Mouse (Mus musculus) kidney, postnatal 14 days (tissue): ENCODE results near the gene Bpifa2.
"Not testable (repeated sequence)": the region's sequence is repeated elsewhere in the genome, so short reads cannot be mapped to it uniquely, and the experiment has no call there.

ENCODE experiments used
- DNase-seq: peaks from one replicate; pipeline ENCODE4 v3.0.0; 2022; ENCODE audit warnings: mixed read lengths

The Bpifa2 gene

GRCm38 (mm10) chr2:154007965-154008364, at the start of gene Bpifa2:
Gene Bpifa2, plus strand, starts transcription at chr2:154008265.
- no peak for DNase-seq

- no peak for DNase-seq
These were observed 45.2 kb upstream of the Bpifa2 start for GRCm38 (mm10) chr2:153962821-153963331.

DNA sequence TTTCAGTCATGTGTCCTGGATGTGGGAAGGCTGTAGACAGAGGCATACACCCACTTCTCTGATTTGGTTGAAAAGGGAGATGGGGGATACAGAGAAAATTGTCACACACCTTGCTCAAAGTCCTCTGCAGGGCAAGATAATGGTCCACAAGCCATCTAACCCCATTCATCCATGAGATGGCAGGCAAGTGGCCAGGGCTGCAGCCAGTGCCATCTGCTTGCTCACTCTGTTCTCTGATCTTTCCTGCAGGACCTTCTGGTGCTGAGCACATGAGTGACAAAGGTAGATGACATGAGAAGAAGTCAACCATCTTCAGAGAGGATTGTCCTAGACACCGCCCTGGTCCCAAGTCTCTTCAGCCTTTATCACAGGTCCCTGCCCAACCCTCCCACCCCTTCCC, 44.7 kb upstream of the Bpifa2 start:
- no peak for DNase-seq

DNA sequence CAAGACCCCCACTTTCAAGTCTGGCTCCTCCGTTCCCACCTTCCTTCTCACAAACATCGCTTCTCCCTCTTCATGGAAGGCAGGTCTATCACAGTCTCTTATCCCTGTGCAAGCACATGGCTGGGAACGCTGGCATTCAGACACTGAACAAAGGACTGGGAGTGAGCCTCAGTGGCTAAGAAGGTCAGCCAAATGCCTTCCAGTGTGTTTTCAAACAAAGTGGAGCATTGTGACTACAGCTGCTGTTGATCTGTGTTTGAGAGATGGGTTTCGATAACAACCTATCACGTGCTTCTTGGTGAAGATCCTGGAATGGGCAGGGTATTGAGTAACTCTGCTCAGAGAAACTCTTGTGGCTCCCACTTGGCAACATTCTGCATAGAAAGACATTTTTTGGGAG, 37.8 kb upstream of the Bpifa2 start:
- no peak for DNase-seq

- DNase-seq: no peak
These were observed 33.5 kb upstream of the Bpifa2 start, which contains the start of gene Bpifa6 for GRCm38 (mm10) chr2:153974582-153974981. Gene Bpifa6, plus strand, starts transcription at chr2:153974945.

- DNase-seq: peak; percentile 77
These were observed 12.3 kb upstream of the Bpifa2 start for GRCm38 (mm10) chr2:153995770-153996169.

DNA sequence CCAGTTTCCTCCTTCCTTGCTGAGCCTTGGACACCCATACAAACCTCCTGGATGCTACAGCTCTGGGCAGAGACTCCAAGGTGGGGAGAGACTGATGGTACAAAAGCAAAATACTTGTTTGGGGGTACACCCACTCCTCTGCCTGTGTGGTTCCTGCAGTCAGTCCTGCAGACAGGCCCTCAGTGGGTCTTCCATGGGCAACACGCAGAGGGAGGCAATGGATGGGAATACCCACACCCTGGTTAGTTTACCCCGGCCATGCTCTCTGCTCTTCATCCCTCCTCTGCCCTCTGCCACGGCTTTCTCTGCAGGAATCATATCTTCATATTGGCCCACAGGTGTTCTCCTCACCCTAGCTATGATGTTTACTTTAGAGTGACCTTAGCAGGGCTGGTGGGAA, 7.6 kb upstream of the Bpifa2 start:
- no peak for DNase-seq

GRCm38 (mm10) chr2:154001056-154001455, 7.0 kb upstream of the Bpifa2 start:
- DNase-seq: no peak

- DNase-seq: no peak
These were observed 3.6 kb upstream of the Bpifa2 start for GRCm38 (mm10) chr2:154004456-154004855.

DNA sequence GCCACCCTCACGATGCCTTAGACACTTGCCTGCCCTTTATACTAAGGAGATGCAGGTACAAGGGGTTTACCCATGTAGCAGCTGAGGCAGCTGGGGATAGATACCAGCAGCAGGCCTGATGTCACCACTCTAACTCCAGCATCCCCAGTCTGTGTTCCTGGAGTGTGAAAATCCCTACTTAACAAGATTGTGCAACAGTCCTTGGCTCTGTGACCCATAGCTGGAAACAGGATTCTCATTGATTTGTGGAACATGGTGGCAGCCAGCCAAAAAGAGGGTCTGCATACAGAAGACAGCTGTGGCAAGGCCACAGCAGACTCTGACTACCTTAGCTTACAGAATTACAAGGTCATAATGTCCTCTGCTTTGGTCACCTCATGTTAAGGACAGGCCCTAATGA, 3.0 kb upstream of the Bpifa2 start:
- no peak for DNase-seq

- DNase-seq: no peak
These were observed 2.3 kb upstream of the Bpifa2 start for GRCm38 (mm10) chr2:154005734-154006133.

DNA sequence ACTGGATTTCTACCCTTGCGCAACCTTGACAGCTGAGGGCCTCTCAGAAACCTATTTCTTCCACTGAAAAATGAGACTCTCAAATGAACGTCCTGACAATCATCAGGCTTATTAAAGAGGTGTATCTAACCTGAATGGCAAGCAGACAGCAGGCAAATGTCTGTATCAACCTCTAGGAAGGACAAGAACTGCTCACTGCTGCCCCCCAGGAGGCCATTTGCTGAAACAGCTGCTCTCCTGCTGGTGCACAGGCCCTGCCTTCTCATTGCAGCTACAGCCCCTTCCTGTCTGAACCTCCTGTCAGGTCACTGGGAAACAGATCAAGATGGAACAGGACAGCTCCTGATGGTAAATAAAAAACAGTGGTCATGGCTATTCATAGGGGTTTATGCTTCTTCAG, 1.7 kb upstream of the Bpifa2 start:
- DNase-seq: no peak

GRCm38 (mm10) chr2:154007381-154007780, 684 bp upstream of the Bpifa2 start:
- no peak for DNase-seq

- DNase-seq: no peak
These were observed 9.9 kb downstream of the Bpifa2 start for GRCm38 (mm10) chr2:154017990-154018389.

DNA sequence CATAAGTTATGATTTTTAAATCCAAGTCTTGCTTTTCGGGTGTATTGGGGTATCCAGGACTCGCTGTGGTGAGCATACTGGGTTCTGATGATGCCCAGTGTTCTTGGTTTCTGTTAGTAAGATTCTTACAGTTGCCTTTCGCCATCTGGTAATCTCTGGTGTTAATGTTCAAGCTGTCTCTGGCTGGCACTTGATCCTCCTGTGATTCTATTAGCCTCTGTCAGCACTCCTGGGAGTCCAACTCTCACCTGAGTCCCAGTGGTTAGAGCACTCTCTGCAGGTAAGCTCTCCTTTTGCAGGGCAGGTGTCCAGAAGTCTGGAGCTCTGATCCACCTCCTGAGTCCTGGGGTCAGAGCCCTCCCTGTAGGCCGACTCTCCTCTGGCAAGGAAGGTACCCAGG, 16.6 kb downstream of the Bpifa2 start:
- not testable (repeated sequence) for DNase-seq

- peak; percentile 16 for DNase-seq
These were observed 30.9 kb downstream of the Bpifa2 start for GRCm38 (mm10) chr2:154038932-154039331.

GRCm38 (mm10) chr2:154044743-154045142, 36.7 kb downstream of the Bpifa2 start:
- no peak for DNase-seq

DNA sequence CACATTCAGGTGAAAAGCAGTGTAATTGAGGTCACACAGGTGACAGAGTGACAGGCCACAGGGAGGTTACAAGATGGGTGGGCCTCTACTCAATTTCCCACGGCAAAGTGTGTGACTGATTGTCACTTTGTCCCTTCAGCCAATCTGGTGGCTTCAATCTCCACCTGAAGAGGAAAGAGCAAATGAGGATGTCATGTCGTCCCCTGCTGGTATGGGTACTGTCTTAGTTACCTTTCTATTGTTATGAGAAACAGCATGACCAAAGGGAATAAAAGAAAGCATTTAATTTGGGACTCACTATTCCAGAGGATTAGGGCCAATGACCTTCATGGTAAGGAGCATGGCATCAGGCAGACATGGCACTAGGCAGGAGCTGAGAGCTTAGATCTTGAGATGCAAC, 50.6 kb downstream of the Bpifa2 start:
- DNase-seq: no peak
